Mouse (Mus musculus): ENCODE results near the gene Tcap. TPM values are rescaled to one million over a fixed set of nuclear protein-coding genes. Genes with fewer than 3 reads are reported as not detected.

The Tcap gene
- polyA plus RNA-seq, 1 experiment from 2014 or later = not detected

Other genes with a start within 250 kb of the Tcap start
- 23.0 and 26.7 TPM in 2 replicates for gene Fbxl20, start 233.4 kb upstream of the Tcap start, polyA plus RNA-seq (2016; fragmentation: Nextera tagmentation; extraction: Ambion mirVana)
- gene Med1, start 190.5 kb upstream of the Tcap start, polyA plus RNA-seq (2016; fragmentation: Nextera tagmentation; extraction: Ambion mirVana) = 83.3 and 85.4 TPM in 2 replicates
- 12.7 and 13.0 TPM in 2 replicates for gene Cdk12, start 180.8 kb upstream of the Tcap start, polyA plus RNA-seq (2016; fragmentation: Nextera tagmentation; extraction: Ambion mirVana)
- 0.08 TPM in 1 of 2 replicates, not detected in the other for gene Neurod2, start 54.2 kb upstream of the Tcap start, polyA plus RNA-seq (2016; fragmentation: Nextera tagmentation; extraction: Ambion mirVana)
- 0.26 and 0.30 TPM in 2 replicates for gene Ppp1r1b, start 35.4 kb upstream of the Tcap start, polyA plus RNA-seq (2016; fragmentation: Nextera tagmentation; extraction: Ambion mirVana)
- gene Stard3, start 25.4 kb upstream of the Tcap start, polyA plus RNA-seq (2016; fragmentation: Nextera tagmentation; extraction: Ambion mirVana) = 40.8 and 41.7 TPM in 2 replicates
- 0.17 and 0.30 TPM in 2 replicates for gene Pnmt, start 2.6 kb downstream of the Tcap start, polyA plus RNA-seq (2016; fragmentation: Nextera tagmentation; extraction: Ambion mirVana)
- 9.6 TPM in 2 replicates for gene Pgap3, start 16.7 kb downstream of the Tcap start, polyA plus RNA-seq (2016; fragmentation: Nextera tagmentation; extraction: Ambion mirVana)
- 27.5 and 29.5 TPM in 2 replicates for gene Erbb2, start 28.7 kb downstream of the Tcap start, polyA plus RNA-seq (2016; fragmentation: Nextera tagmentation; extraction: Ambion mirVana)
- gene Mien1, start 55.2 kb downstream of the Tcap start, polyA plus RNA-seq (2016; fragmentation: Nextera tagmentation; extraction: Ambion mirVana) = 83.5 and 85.9 TPM in 2 replicates
- 11.9 and 13.3 TPM in 2 replicates for gene Grb7, start 62.6 kb downstream of the Tcap start, polyA plus RNA-seq (2016; fragmentation: Nextera tagmentation; extraction: Ambion mirVana)
- 0.05 and 0.13 TPM in 2 replicates for gene Ikzf3, start 162.2 kb downstream of the Tcap start, polyA plus RNA-seq (2016; fragmentation: Nextera tagmentation; extraction: Ambion mirVana)
- 0.20 and 0.47 TPM in 2 replicates for gene Zpbp2, start 167.3 kb downstream of the Tcap start, polyA plus RNA-seq (2016; fragmentation: Nextera tagmentation; extraction: Ambion mirVana)
- gene Ormdl3, start 203.6 kb downstream of the Tcap start, polyA plus RNA-seq (2016; fragmentation: Nextera tagmentation; extraction: Ambion mirVana) = 56.7 and 57.7 TPM in 2 replicates
- not detected in 2 replicates for gene Lrrc3c, start 214.5 kb downstream of the Tcap start, polyA plus RNA-seq (2016; fragmentation: Nextera tagmentation; extraction: Ambion mirVana)
- gene Gm12355, start 241.8 kb downstream of the Tcap start, polyA plus RNA-seq (2016; fragmentation: Nextera tagmentation; extraction: Ambion mirVana) = 1.3 and 2.0 TPM in 2 replicates
- not detected in 2 replicates for gene Gsdma3, start 242.5 kb downstream of the Tcap start, polyA plus RNA-seq (2016; fragmentation: Nextera tagmentation; extraction: Ambion mirVana)

Measured in embryonic facial prominence, embryonic 10.5 days (tissue).